Mouse (Mus musculus): ENCODE measurements around the gene H2al1g. TPM values are rescaled to one million over a fixed set of nuclear protein-coding genes. Genes with fewer than 3 reads are reported as not detected.
"Not testable (repeated sequence)": the region's sequence is repeated elsewhere in the genome, so short reads cannot be mapped to it uniquely, and the experiment has no call there.

Gene H2al1g
- polyA plus RNA-seq, 1 experiment from 2014 or later: not detected

GRCm38 (mm10) chrX:11305355-11305754, 12.7 kb upstream of the H2al1g start, which contains the start of gene H2al1c:
Gene H2al1c, plus strand, starts transcription at chrX:11305655.
- H3K9me3 ChIP-seq (ENCODE audit: control insufficient read depth, low read length); H3K9ac ChIP-seq (ENCODE audit: low read length); ATAC-seq (ENCODE audit: low FRiP score); H3K27me3 ChIP-seq (ENCODE audit: control insufficient read depth, insufficient read depth, low read length); H3K4me1 ChIP-seq (ENCODE audit: control insufficient read depth, insufficient read depth, low read length); H3K27ac ChIP-seq (ENCODE audit: low read depth, low read length); DNase-seq (ENCODE audit: low spot score, missing footprints); H3K4me2 ChIP-seq; H3K4me3 ChIP-seq (ENCODE audit: low read depth, low read length); H3K36me3 ChIP-seq (ENCODE audit: control insufficient read depth, insufficient read depth, low read length): not testable (repeated sequence)
- WGBS: 75% methylated on average over 1 of the region's 6 CpGs

GRCm38 (mm10) chrX:11308524-11308923, 9.5 kb upstream of the H2al1g start, which contains the start of gene H2al1d:
Gene H2al1d, plus strand, starts transcription at chrX:11308824.
- not testable (repeated sequence) for H3K27me3 ChIP-seq (ENCODE audit: control insufficient read depth, insufficient read depth, low read length); H3K4me2 ChIP-seq; H3K27ac ChIP-seq (ENCODE audit: low read depth, low read length); H3K4me3 ChIP-seq (ENCODE audit: low read depth, low read length); H3K9me3 ChIP-seq (ENCODE audit: control insufficient read depth, low read length); H3K9ac ChIP-seq (ENCODE audit: low read length); H3K4me1 ChIP-seq (ENCODE audit: control insufficient read depth, insufficient read depth, low read length); H3K36me3 ChIP-seq (ENCODE audit: control insufficient read depth, insufficient read depth, low read length); ATAC-seq (ENCODE audit: low FRiP score); DNase-seq (ENCODE audit: low spot score, missing footprints)
- no CpG with 5 or more reads among the region's 6 CpGs for WGBS

GRCm38 (mm10) chrX:11311634-11312033, 6.4 kb upstream of the H2al1g start, which contains the start of gene H2al1e:
Gene H2al1e, plus strand, starts transcription at chrX:11311934.
- not testable (repeated sequence) for H3K27ac ChIP-seq (ENCODE audit: low read depth, low read length); H3K4me3 ChIP-seq (ENCODE audit: low read depth, low read length); H3K9me3 ChIP-seq (ENCODE audit: control insufficient read depth, low read length); H3K36me3 ChIP-seq (ENCODE audit: control insufficient read depth, insufficient read depth, low read length); H3K4me2 ChIP-seq; H3K4me1 ChIP-seq (ENCODE audit: control insufficient read depth, insufficient read depth, low read length); ATAC-seq (ENCODE audit: low FRiP score); DNase-seq (ENCODE audit: low spot score, missing footprints); H3K27me3 ChIP-seq (ENCODE audit: control insufficient read depth, insufficient read depth, low read length); H3K9ac ChIP-seq (ENCODE audit: low read length)
- WGBS: no CpG with 5 or more reads among the region's 3 CpGs

- H3K4me1 ChIP-seq (ENCODE audit: control insufficient read depth, insufficient read depth, low read length); DNase-seq (ENCODE audit: low spot score, missing footprints); H3K9ac ChIP-seq (ENCODE audit: low read length); H3K4me2 ChIP-seq; ATAC-seq (ENCODE audit: low FRiP score); H3K4me3 ChIP-seq (ENCODE audit: low read depth, low read length); H3K9me3 ChIP-seq (ENCODE audit: control insufficient read depth, low read length); H3K27ac ChIP-seq (ENCODE audit: low read depth, low read length); H3K27me3 ChIP-seq (ENCODE audit: control insufficient read depth, insufficient read depth, low read length); H3K36me3 ChIP-seq (ENCODE audit: control insufficient read depth, insufficient read depth, low read length): not testable (repeated sequence)
- no CpG with 5 or more reads among the region's 6 CpGs for WGBS
These were observed 3.2 kb upstream of the H2al1g start, which contains the start of gene H2al1f for GRCm38 (mm10) chrX:11314858-11315257. Gene H2al1f, plus strand, starts transcription at chrX:11315158.

GRCm38 (mm10) chrX:11321192-11321591, 3.1 kb downstream of the H2al1g start, which contains the start of gene H2al1h:
Gene H2al1h, plus strand, starts transcription at chrX:11321492.
- H3K4me1 ChIP-seq (ENCODE audit: control insufficient read depth, insufficient read depth, low read length); H3K27ac ChIP-seq (ENCODE audit: low read depth, low read length); H3K9ac ChIP-seq (ENCODE audit: low read length); DNase-seq (ENCODE audit: low spot score, missing footprints); H3K9me3 ChIP-seq (ENCODE audit: control insufficient read depth, low read length); ATAC-seq (ENCODE audit: low FRiP score); H3K36me3 ChIP-seq (ENCODE audit: control insufficient read depth, insufficient read depth, low read length); H3K27me3 ChIP-seq (ENCODE audit: control insufficient read depth, insufficient read depth, low read length); H3K4me2 ChIP-seq; H3K4me3 ChIP-seq (ENCODE audit: low read depth, low read length): not testable (repeated sequence)
- no CpG with 5 or more reads among the region's 6 CpGs for WGBS

GRCm38 (mm10) chrX:11324359-11324758, 6.3 kb downstream of the H2al1g start, which contains the start of gene H2al1i:
Gene H2al1i, plus strand, starts transcription at chrX:11324659.
- H3K4me1 ChIP-seq (ENCODE audit: control insufficient read depth, insufficient read depth, low read length); H3K4me2 ChIP-seq; H3K36me3 ChIP-seq (ENCODE audit: control insufficient read depth, insufficient read depth, low read length); H3K27me3 ChIP-seq (ENCODE audit: control insufficient read depth, insufficient read depth, low read length); H3K4me3 ChIP-seq (ENCODE audit: low read depth, low read length); DNase-seq (ENCODE audit: low spot score, missing footprints); H3K9ac ChIP-seq (ENCODE audit: low read length); ATAC-seq (ENCODE audit: low FRiP score); H3K27ac ChIP-seq (ENCODE audit: low read depth, low read length); H3K9me3 ChIP-seq (ENCODE audit: control insufficient read depth, low read length): not testable (repeated sequence)
- WGBS: 90% methylated on average over 2 of the region's 5 CpGs

- not testable (repeated sequence) for H3K4me1 ChIP-seq (ENCODE audit: control insufficient read depth, insufficient read depth, low read length); H3K4me3 ChIP-seq (ENCODE audit: low read depth, low read length); H3K9ac ChIP-seq (ENCODE audit: low read length); H3K4me2 ChIP-seq; H3K27ac ChIP-seq (ENCODE audit: low read depth, low read length); DNase-seq (ENCODE audit: low spot score, missing footprints); H3K27me3 ChIP-seq (ENCODE audit: control insufficient read depth, insufficient read depth, low read length); H3K36me3 ChIP-seq (ENCODE audit: control insufficient read depth, insufficient read depth, low read length); H3K9me3 ChIP-seq (ENCODE audit: control insufficient read depth, low read length); ATAC-seq (ENCODE audit: low FRiP score)
- WGBS: 84% methylated on average over 2 of the region's 2 CpGs
These were observed 9.5 kb downstream of the H2al1g start, which contains the start of gene H2al1j for GRCm38 (mm10) chrX:11327522-11327921. Gene H2al1j, plus strand, starts transcription at chrX:11327822.

- H3K9me3 ChIP-seq (ENCODE audit: control insufficient read depth, low read length): no peaks in the 10 kb centered on the region
- WGBS: 72% methylated on average over 9 of the region's 9 CpGs
- no peak overlapping the region for H3K4me3 ChIP-seq (ENCODE audit: low read depth, low read length)
- H3K4me1 ChIP-seq (ENCODE audit: control insufficient read depth, insufficient read depth, low read length): no peaks in the 10 kb centered on the region
- ATAC-seq (ENCODE audit: low FRiP score) (no peak), DNase-seq (ENCODE audit: low spot score, missing footprints) (no peak)
- no peaks in the 10 kb centered on the region for H3K36me3 ChIP-seq (ENCODE audit: control insufficient read depth, insufficient read depth, low read length)
- no peaks in the 10 kb centered on the region for H3K27me3 ChIP-seq (ENCODE audit: control insufficient read depth, insufficient read depth, low read length)
- H3K9ac ChIP-seq (ENCODE audit: low read length): no peak overlapping the region
- H3K4me2 ChIP-seq: no peak overlapping the region
- no peak overlapping the region for H3K27ac ChIP-seq (ENCODE audit: low read depth, low read length)
These were observed 27.7 kb downstream of the H2al1g start for GRCm38 (mm10) chrX:11345762-11346161.

- Histone ChIP-seq H3K9me3 (ENCODE audit: control insufficient read depth, low read length) (no peaks in the 10 kb centered on the region), H3K4me3 (ENCODE audit: low read depth, low read length) (no peak overlapping the region), H3K36me3 (ENCODE audit: control insufficient read depth, insufficient read depth, low read length) (no peaks in the 10 kb centered on the region), H3K27me3 (ENCODE audit: control insufficient read depth, insufficient read depth, low read length) (no peaks in the 10 kb centered on the region), H3K27ac (ENCODE audit: low read depth, low read length) (no peak overlapping the region), H3K4me2 (no peak overlapping the region), H3K9ac (ENCODE audit: low read length) (no peak overlapping the region), H3K4me1 (ENCODE audit: control insufficient read depth, insufficient read depth, low read length) (no peaks in the 10 kb centered on the region)
- no peak for ATAC-seq (ENCODE audit: low FRiP score)
- DNase-seq (ENCODE audit: low spot score, missing footprints): no peak
- 96% methylated on average over 3 of the region's 3 CpGs for WGBS
These were observed 28.7 kb downstream of the H2al1g start for GRCm38 (mm10) chrX:11346756-11347155.
